ENCODE assay signal across 22 mouse cellular contexts in genomic region chr10:90851999-90852398, GRCm38 (mm10).
DNase-seq lines count a peak whose midpoint lies in the region; ATAC-seq and TF ChIP-seq lines count a peak whose summit lies in the region.
"Had no signal": no experiment of that assay in that cellular context is flagged by ENCODE, and none has a peak within 500 bp of the region (broad histone marks: within the 10 kb centered on the region; RNA-seq: fewer than 3 reads in every experiment).

No protein-coding gene starts in this region.

- H3K4me1 ChIP-seq in kidney, postnatal 0 days (replicated peaks; ENCODE audit: insufficient read depth, low read length): no peaks in the 10 kb centered on the region
- H3K4me1 ChIP-seq in CH12.LX (ENCODE audit: control insufficient read depth in 1 of 2, insufficient read depth in 2 of 2): peaks cover 8 to 31% of the 10 kb centered on the region in 2 experiments
- H3K4me1 ChIP-seq: embryonic facial prominence, embryonic 10.5 days; forebrain, embryonic 12.5 days; heart, embryonic 12.5 days; liver, embryonic 12.5 days had no signal

- 5% methylated on average over 11 of the region's 11 CpGs for WGBS in kidney, postnatal 0 days

- H3K79me2 ChIP-seq in CH12.LX (replicated peaks; ENCODE audit: control insufficient read depth, extremely low read depth, insufficient read depth, poor library complexity, severe bottlenecking): no peaks in the 10 kb centered on the region

- H3K27ac ChIP-seq in kidney, postnatal 0 days: no peak overlapping the region
- no peak overlapping the region for H3K27ac ChIP-seq in CH12.LX (ENCODE audit: insufficient read depth, low read depth)
- H3K27ac ChIP-seq: embryonic facial prominence, embryonic 10.5 days; forebrain, embryonic 12.5 days; hindbrain, embryonic 13.5 days; liver, embryonic 12.5 days; midbrain, embryonic 10.5 days; neural tube, embryonic 12.5 days had no signal

- TF ChIP-seq RAD21 in CH12.LX (IDR thresholded peaks at IDR 0.05; ENCODE audit: low read depth, low read length): no peak

- peak; percentile 36 for DNase-seq in embryo, embryonic 11 days
- no peak for DNase-seq in embryo, embryonic 10 days (ENCODE audit: low spot score)
- peak; percentile 91 for DNase-seq in kidney, postnatal 0 days (ENCODE audit: low spot score)
- DNase-seq in kidney, adult 8-10 months: no peak
- DNase-seq in CH12.LX (ENCODE audit: extremely low read depth): peak; percentile 7
- DNase-seq in mesoderm, embryonic 11.5 days (ENCODE audit: low read depth, low spot score): peak; percentile 54
- DNase-seq in layer of hippocampus, adult 9-10 months (ENCODE audit: low spot score): no peak
- DNase-seq: adrenal gland, postnatal 25 days; cerebellum, adult 11 months; cerebellum, postnatal 10 days; heart, postnatal 14 days; kidney, adult 11 months; lung, adult 2 months; lung, postnatal 4 days; thymus, postnatal 14 days had no signal

- no peak; the same call in 1 of the 2 replicates for ATAC-seq in kidney, postnatal 0 days (replicated peaks; ENCODE audit: low FRiP score, low read depth)
- ATAC-seq: liver, embryonic 12.5 days had no signal

- dilution Hi-C loops in CH12.LX (cut with MboI; ENCODE audit: extremely low pct_ligation_motif_present, extremely low pct_unique_long_range_greater_than_20kb, low sequenced_read_pairs): no loop called here

- H3K4me3 ChIP-seq in kidney, postnatal 0 days (replicated peaks; ENCODE audit: low read depth, low read length): no peak overlapping the region
- no peak overlapping the region for H3K4me3 ChIP-seq in CH12.LX (replicated peaks in 1 of 3; ENCODE audit: low read depth in 2 of 3, low read length in 2 of 3, poor library complexity in 1 of 3)
- H3K4me3 ChIP-seq: embryonic facial prominence, embryonic 10.5 days; forebrain, embryonic 12.5 days; heart, embryonic 12.5 days; hindbrain, embryonic 13.5 days; liver, embryonic 12.5 days; midbrain, embryonic 10.5 days; neural tube, embryonic 12.5 days had no signal

- H3K9ac ChIP-seq in kidney, postnatal 0 days (ENCODE audit: low read depth, low read length): no peak overlapping the region
- H3K9ac ChIP-seq in CH12.LX (ENCODE audit: insufficient read depth, low read depth): peak overlapping the region; percentile 28; the same call in 1 of the 2 replicates
- H3K9ac ChIP-seq: forebrain, embryonic 12.5 days; heart, embryonic 12.5 days; hindbrain, embryonic 13.5 days; liver, embryonic 12.5 days; neural tube, embryonic 12.5 days had no signal

- TF ChIP-seq POLR2A in CH12.LX (IDR thresholded peaks at IDR 0.05; ENCODE audit: low read depth, low read length): no peak

- H3K4me2 ChIP-seq in kidney, postnatal 0 days (ENCODE audit: low read length): peak overlapping the region; percentile 45
- H3K4me2 ChIP-seq in CH12.LX (ENCODE audit: insufficient read depth, low read depth, poor library complexity, severe bottlenecking): peak overlapping the region; percentile 85
- H3K4me2 ChIP-seq: forebrain, embryonic 12.5 days; heart, embryonic 12.5 days; hindbrain, embryonic 13.5 days; liver, embryonic 12.5 days; neural tube, embryonic 12.5 days had no signal

- in situ Hi-C loops in CH12.LX (cut with MboI; ENCODE audit: low pct_ligation_motif_present, low pct_unique_long_range_greater_than_20kb, low sequenced_read_pairs): loop anchor here (25.0 kb wide), 1 partner anchor 115 kb away; no protein-coding TSS in a partner anchor

- no peak for TF ChIP-seq CTCF in kidney, postnatal 0 days (IDR thresholded peaks at IDR 0.05; ENCODE audit: low read depth)
- no peak for TF ChIP-seq CTCF in CH12.LX (conservative IDR thresholded peaks at IDR 0.05 in 1 of 2, IDR thresholded peaks at IDR 0.05 in 1 of 2; ENCODE audit: low read depth in 2 of 2, low read length in 2 of 2)

- H3K27me3 ChIP-seq in kidney, postnatal 0 days (ENCODE audit: insufficient read depth, low read length): no peaks in the 10 kb centered on the region
- H3K27me3 ChIP-seq in CH12.LX (replicated peaks): peaks cover 2% of the 10 kb centered on the region
- H3K27me3 ChIP-seq: forebrain, embryonic 12.5 days; heart, embryonic 12.5 days; hindbrain, embryonic 13.5 days; liver, embryonic 12.5 days; neural tube, embryonic 12.5 days had no signal

- no peak for TF ChIP-seq EP300 in CH12.LX (IDR thresholded peaks at IDR 0.05; ENCODE audit: low read length)

- H3K36me3 ChIP-seq in kidney, postnatal 0 days (ENCODE audit: insufficient read depth, low read length): no peaks in the 10 kb centered on the region
- H3K36me3 ChIP-seq in CH12.LX (replicated peaks in 1 of 2; ENCODE audit: control insufficient read depth in 1 of 2, insufficient read depth in 1 of 2, low read length in 1 of 2): no peaks in the 10 kb centered on the region
- H3K36me3 ChIP-seq: embryonic facial prominence, embryonic 10.5 days; forebrain, embryonic 12.5 days; heart, embryonic 12.5 days; hindbrain, embryonic 13.5 days; liver, embryonic 12.5 days; midbrain, embryonic 10.5 days; neural tube, embryonic 12.5 days had no signal

- no peaks in the 10 kb centered on the region for H3K9me3 ChIP-seq in kidney, postnatal 0 days (replicated peaks; ENCODE audit: low read length)
- no peaks in the 10 kb centered on the region for H3K9me3 ChIP-seq in CH12.LX (replicated peaks; ENCODE audit: low read length)
- H3K9me3 ChIP-seq: embryonic facial prominence, embryonic 10.5 days; forebrain, embryonic 12.5 days; heart, embryonic 12.5 days; hindbrain, embryonic 13.5 days; liver, embryonic 12.5 days; midbrain, embryonic 10.5 days; neural tube, embryonic 12.5 days had no signal

TF ChIP-seq in CH12.LX, 34 proteins besides CTCF, POLR2A, EP300 and RAD21:
- no peak for TF ChIP-seq SMC3 (IDR thresholded peaks at IDR 0.05; ENCODE audit: low read depth, low read length)
- no peak for TF ChIP-seq ETS1 (conservative IDR thresholded peaks at IDR 0.05; ENCODE audit: low read depth, low read length)
- TF ChIP-seq MYC (IDR thresholded peaks at IDR 0.05; ENCODE audit: low read depth, low read length): 0 out of 2 replicates have a peak, but pooled peaks have one; percentile 5
- no peak for TF ChIP-seq NELFE (IDR thresholded peaks at IDR 0.05; ENCODE audit: low read depth, low read length)
- TF ChIP-seq SIN3A (IDR thresholded peaks at IDR 0.05; ENCODE audit: low read length): no peak
- TF ChIP-seq HCFC1 (IDR thresholded peaks at IDR 0.05; ENCODE audit: low read depth, low read length): 0 out of 2 replicates have a peak, but pooled peaks have one; percentile 16
- TF ChIP-seq BHLHE40 (IDR thresholded peaks at IDR 0.05; ENCODE audit: low read depth, low read length): no peak
- no peak for TF ChIP-seq UBTF (IDR thresholded peaks at IDR 0.05; ENCODE audit: low read depth, low read length)
- TF ChIP-seq CHD1 (IDR thresholded peaks at IDR 0.05; ENCODE audit: low read depth, low read length): 0 out of 2 replicates have a peak, but pooled peaks have one; percentile 57
- no peak for TF ChIP-seq POLR2AphosphoS2 (IDR thresholded peaks at IDR 0.05; ENCODE audit: low read depth, low read length)
- TF ChIP-seq MAZ (IDR thresholded peaks at IDR 0.05; ENCODE audit: low read depth, low read length): no peak
- no peak for TF ChIP-seq E2F4 (IDR thresholded peaks at IDR 0.05; ENCODE audit: insufficient replicate concordance, low read depth, low read length)
- TF ChIP-seq USF1 (IDR thresholded peaks at IDR 0.05; ENCODE audit: low read depth, low read length): no peak
- TF ChIP-seq MAX (IDR thresholded peaks at IDR 0.05; ENCODE audit: low read length): no peak
- TF ChIP-seq ELF1 (IDR thresholded peaks at IDR 0.05; ENCODE audit: low read depth, low read length): no peak
- TF ChIP-seq JUND (conservative IDR thresholded peaks at IDR 0.05; ENCODE audit: low read depth, low read length): no peak
- TF ChIP-seq ZNF384 (IDR thresholded peaks at IDR 0.05; ENCODE audit: low read depth, low read length): peak; percentile 74
- TF ChIP-seq ZMIZ1 (IDR thresholded peaks at IDR 0.05; ENCODE audit: low read depth, low read length): no peak
- TF ChIP-seq NRF1 (IDR thresholded peaks at IDR 0.05; ENCODE audit: low read depth, low read length): no peak
- TF ChIP-seq IRF4 (IDR thresholded peaks at IDR 0.05; ENCODE audit: low read depth, low read length): no peak
- TF ChIP-seq MAFK (IDR thresholded peaks at IDR 0.05; ENCODE audit: insufficient replicate concordance, low read length): no peak
- no peak for TF ChIP-seq CHD2 (IDR thresholded peaks at IDR 0.05; ENCODE audit: low read length)

Comparison
In these comparisons a context has a peak if more than half of its experiments do, and no peak if none do; other contexts are left out.
1. DNase-seq: peak in embryo, embryonic 11 days (single experiment), kidney, postnatal 0 days (single experiment), CH12.LX (single experiment) and mesoderm, embryonic 11.5 days (single experiment); none in embryo, embryonic 10 days (single experiment), kidney, adult 8-10 months (0 of 2) and layer of hippocampus, adult 9-10 months (single experiment).